Mouse (Mus musculus): ENCODE results near the gene Sema5a. TPM values are rescaled to one million over a fixed set of nuclear protein-coding genes. Genes with fewer than 3 reads are reported as not detected.
"Not testable (repeated sequence)": the region's sequence is repeated elsewhere in the genome, so short reads cannot be mapped to it uniquely, and the experiment has no call there.

Sema5a gene
- polyA plus RNA-seq (2015; fragmentation: Nextera tagmentation; extraction: Ambion mirVana) = 21.0 and 22.1 TPM in 2 replicates

- TF ChIP-seq CTCF (IDR thresholded peaks at IDR 0.05; ENCODE audit: low read depth) = peak; percentile 28; the same call in 1 of the 2 replicates
- Histone ChIP-seq H3K9me3 (replicated peaks; ENCODE audit: low read length) (no peaks in the 10 kb centered on the region), H3K36me3 (ENCODE audit: insufficient read depth, low read length) (no peaks in the 10 kb centered on the region), H3K27ac (peak within 1 kb of the TSS; percentile 63), H3K4me2 (ENCODE audit: low read length) (peak within 1 kb of the TSS; percentile 96), H3K9ac (ENCODE audit: low read depth, low read length) (peak within 1 kb of the TSS; percentile 58), H3K4me1 (replicated peaks; ENCODE audit: insufficient read depth, low read length) (no peaks in the 10 kb centered on the region), H3K27me3 (ENCODE audit: insufficient read depth, low read length) (no peaks in the 10 kb centered on the region), H3K4me3 (replicated peaks; ENCODE audit: low read depth, low read length) (peak within 1 kb of the TSS; percentile 69)
- ATAC-seq (replicated peaks; ENCODE audit: low FRiP score, low read depth) = peak; percentile 93
- peak; percentile 90 for DNase-seq (ENCODE audit: low spot score)
- under 1% methylated on average over 30 of the region's 45 CpGs for WGBS
Measured at GRCm38 (mm10) chr15:32244344-32244955, at the start of gene Sema5a. Sema5a (plus strand) TSS chr15:32244810.

GRCm38 (mm10) chr15:32198076-32198475 lies 46.5 kb upstream of the Sema5a start:
- DNase-seq (ENCODE audit: low spot score) = no peak
- 87% methylated on average over 9 of the region's 9 CpGs for WGBS

GRCm38 (mm10) chr15:32198561-32198960 lies 46.0 kb upstream of the Sema5a start:
- Histone ChIP-seq H3K4me1 (replicated peaks; ENCODE audit: insufficient read depth, low read length) (no peaks in the 10 kb centered on the region), H3K4me3 (replicated peaks; ENCODE audit: low read depth, low read length) (no peak overlapping the region), H3K9me3 (replicated peaks; ENCODE audit: low read length) (no peaks in the 10 kb centered on the region), H3K36me3 (ENCODE audit: insufficient read depth, low read length) (no peaks in the 10 kb centered on the region), H3K27ac (no peak overlapping the region), H3K9ac (ENCODE audit: low read depth, low read length) (no peak overlapping the region), H3K27me3 (ENCODE audit: insufficient read depth, low read length) (no peaks in the 10 kb centered on the region), H3K4me2 (ENCODE audit: low read length) (no peak overlapping the region)
- DNase-seq (ENCODE audit: low spot score) (no peak), ATAC-seq (replicated peaks; ENCODE audit: low FRiP score, low read depth) (no peak)
- no peak for TF ChIP-seq CTCF (IDR thresholded peaks at IDR 0.05; ENCODE audit: low read depth)
- 80% methylated on average over 5 of the region's 5 CpGs for WGBS

More at GRCm38 (mm10) chr15:32198076-32198475, 46.5 kb upstream of the Sema5a start:
- H3K9ac ChIP-seq (ENCODE audit: low read depth, low read length) = no peak overlapping the region
- no peaks in the 10 kb centered on the region for H3K27me3 ChIP-seq (ENCODE audit: insufficient read depth, low read length)
- H3K4me1 ChIP-seq (replicated peaks; ENCODE audit: insufficient read depth, low read length) = no peaks in the 10 kb centered on the region
- no peaks in the 10 kb centered on the region for H3K36me3 ChIP-seq (ENCODE audit: insufficient read depth, low read length)
- no peak overlapping the region for H3K4me3 ChIP-seq (replicated peaks; ENCODE audit: low read depth, low read length)
- ATAC-seq (replicated peaks; ENCODE audit: low FRiP score, low read depth) = no peak
- no peaks in the 10 kb centered on the region for H3K9me3 ChIP-seq (replicated peaks; ENCODE audit: low read length)
- TF ChIP-seq CTCF (IDR thresholded peaks at IDR 0.05; ENCODE audit: low read depth) = no peak
- H3K4me2 ChIP-seq (ENCODE audit: low read length) = no peak overlapping the region
- H3K27ac ChIP-seq = no peak overlapping the region

- no peak overlapping the region for H3K4me2 ChIP-seq (ENCODE audit: low read length)
- no peak for DNase-seq (ENCODE audit: low spot score)
- TF ChIP-seq CTCF (IDR thresholded peaks at IDR 0.05; ENCODE audit: low read depth) = no peak
- no peak overlapping the region for H3K4me3 ChIP-seq (replicated peaks; ENCODE audit: low read depth, low read length)
- H3K27me3 ChIP-seq (ENCODE audit: insufficient read depth, low read length) = no peaks in the 10 kb centered on the region
- no peak for ATAC-seq (replicated peaks; ENCODE audit: low FRiP score, low read depth)
- no peaks in the 10 kb centered on the region for H3K4me1 ChIP-seq (replicated peaks; ENCODE audit: insufficient read depth, low read length)
- no peak overlapping the region for H3K9ac ChIP-seq (ENCODE audit: low read depth, low read length)
- 76% methylated on average over 5 of the region's 5 CpGs for WGBS
- no peaks in the 10 kb centered on the region for H3K9me3 ChIP-seq (replicated peaks; ENCODE audit: low read length)
- H3K27ac ChIP-seq = no peak overlapping the region
- H3K36me3 ChIP-seq (ENCODE audit: insufficient read depth, low read length) = no peaks in the 10 kb centered on the region
Measured at GRCm38 (mm10) chr15:32203242-32203641, 41.4 kb upstream of the Sema5a start.

GRCm38 (mm10) chr15:32204908-32205307 lies 39.7 kb upstream of the Sema5a start:
- no peak for DNase-seq (ENCODE audit: low spot score)
- Histone ChIP-seq H3K9ac (ENCODE audit: low read depth, low read length) (no peak overlapping the region), H3K4me1 (replicated peaks; ENCODE audit: insufficient read depth, low read length) (no peaks in the 10 kb centered on the region), H3K9me3 (replicated peaks; ENCODE audit: low read length) (no peaks in the 10 kb centered on the region), H3K27ac (no peak overlapping the region), H3K4me2 (ENCODE audit: low read length) (no peak overlapping the region), H3K36me3 (ENCODE audit: insufficient read depth, low read length) (no peaks in the 10 kb centered on the region), H3K27me3 (ENCODE audit: insufficient read depth, low read length) (no peaks in the 10 kb centered on the region), H3K4me3 (replicated peaks; ENCODE audit: low read depth, low read length) (no peak overlapping the region)
- no peak for ATAC-seq (replicated peaks; ENCODE audit: low FRiP score, low read depth)
- WGBS = 88% methylated on average over 10 of the region's 10 CpGs
- no peak for TF ChIP-seq CTCF (IDR thresholded peaks at IDR 0.05; ENCODE audit: low read depth)

GRCm38 (mm10) chr15:32214687-32215086 lies 29.9 kb upstream of the Sema5a start:
- H3K4me1 ChIP-seq (replicated peaks; ENCODE audit: insufficient read depth, low read length); H3K9ac ChIP-seq (ENCODE audit: low read depth, low read length); H3K27ac ChIP-seq; H3K9me3 ChIP-seq (replicated peaks; ENCODE audit: low read length); H3K36me3 ChIP-seq (ENCODE audit: insufficient read depth, low read length); H3K27me3 ChIP-seq (ENCODE audit: insufficient read depth, low read length); H3K4me3 ChIP-seq (replicated peaks; ENCODE audit: low read depth, low read length); DNase-seq (ENCODE audit: low spot score); ATAC-seq (replicated peaks; ENCODE audit: low FRiP score, low read depth); H3K4me2 ChIP-seq (ENCODE audit: low read length): not testable (repeated sequence)
- 95% methylated on average over 10 of the region's 10 CpGs for WGBS

- no peaks in the 10 kb centered on the region for H3K27me3 ChIP-seq (ENCODE audit: insufficient read depth, low read length)
- H3K4me2 ChIP-seq (ENCODE audit: low read length) = no peak overlapping the region
- no peaks in the 10 kb centered on the region for H3K4me1 ChIP-seq (replicated peaks; ENCODE audit: insufficient read depth, low read length)
- H3K36me3 ChIP-seq (ENCODE audit: insufficient read depth, low read length) = no peaks in the 10 kb centered on the region
- 49% methylated on average over 7 of the region's 7 CpGs for WGBS
- H3K4me3 ChIP-seq (replicated peaks; ENCODE audit: low read depth, low read length) = no peak overlapping the region
- TF ChIP-seq CTCF (IDR thresholded peaks at IDR 0.05; ENCODE audit: low read depth) = no peak
- DNase-seq (ENCODE audit: low spot score) (peak; percentile 34), ATAC-seq (replicated peaks; ENCODE audit: low FRiP score, low read depth) (peak; percentile 86)
- no peak overlapping the region for H3K27ac ChIP-seq
- H3K9ac ChIP-seq (ENCODE audit: low read depth, low read length) = no peak overlapping the region
- H3K9me3 ChIP-seq (replicated peaks; ENCODE audit: low read length) = no peaks in the 10 kb centered on the region
Measured at GRCm38 (mm10) chr15:32223028-32223427, 21.6 kb upstream of the Sema5a start.
